Mouse (Mus musculus) testis, adult 2 months (tissue): ENCODE results near the gene Psmb2.

Source experiments
- CTCF ChIP-seq: fragments of 200-500 bp; IDR thresholded peaks from 2 replicates; pipeline ENCODE4 v1.5.1; 2012; ENCODE audit warnings: low read depth, mild to moderate bottlenecking, inconsistent platforms, low read length, moderate library complexity; ENCODE audit not compliant: control insufficient read depth, insufficient read depth, insufficient replicate concordance
- POLR2A ChIP-seq: fragments of 200-500 bp; IDR thresholded peaks from 2 replicates; pipeline ENCODE4 v1.6.1; 2012; ENCODE audit warnings: low read depth, mild to moderate bottlenecking, inconsistent platforms, low read length, moderate library complexity; ENCODE audit not compliant: control insufficient read depth

- no peak for TF ChIP-seq CTCF
- TF ChIP-seq POLR2A, result no peak
These were observed 40.0 kb upstream of the Psmb2 start for GRCm38 (mm10) chr4:126637446-126637845.
